Mouse (Mus musculus) cerebellum, adult 11 months (tissue): ENCODE data around the gene 1700122O11Rik.
A peak's percentile ranks its signal among the peaks of the same experiment; 100 is the strongest.

ENCODE experiments used
- DNase-seq: peaks from one replicate; pipeline ENCODE4 v3.0.0; 2022

The 1700122O11Rik gene

GRCm38 (mm10) chr17:48038193-48038592, at the start of gene 1700122O11Rik:
Gene 1700122O11Rik, minus strand, starts transcription at chr17:48038293.
- no peak for DNase-seq

GRCm38 (mm10) chr17:48080626-48081025, 42.5 kb upstream of the 1700122O11Rik start:
- no peak for DNase-seq

- DNase-seq, result no peak
Measured at GRCm38 (mm10) chr17:48067729-48068128, 29.6 kb upstream of the 1700122O11Rik start.

- no peak for DNase-seq
Measured at GRCm38 (mm10) chr17:48067083-48067614, 29.1 kb upstream of the 1700122O11Rik start.

- no peak for DNase-seq
Measured at GRCm38 (mm10) chr17:48065081-48065501, 27.0 kb upstream of the 1700122O11Rik start.

GRCm38 (mm10) chr17:48064196-48064843, 26.2 kb upstream of the 1700122O11Rik start:
- no peak for DNase-seq

GRCm38 (mm10) chr17:48057382-48057781, 19.3 kb upstream of the 1700122O11Rik start:
- DNase-seq, result no peak

GRCm38 (mm10) chr17:48055076-48055816, 17.2 kb upstream of the 1700122O11Rik start:
- no peak for DNase-seq

- DNase-seq, result no peak
Measured at GRCm38 (mm10) chr17:48053646-48054045, 15.6 kb upstream of the 1700122O11Rik start.

GRCm38 (mm10) chr17:48052338-48053067, 14.4 kb upstream of the 1700122O11Rik start:
- DNase-seq, result no peak

- DNase-seq, result no peak
Measured at GRCm38 (mm10) chr17:48051638-48052337, 13.7 kb upstream of the 1700122O11Rik start.

GRCm38 (mm10) chr17:48045631-48046030, 7.5 kb upstream of the 1700122O11Rik start:
- peak; percentile 15 for DNase-seq

- DNase-seq, result no peak
Measured at GRCm38 (mm10) chr17:48043154-48043880, 5.2 kb upstream of the 1700122O11Rik start.

GRCm38 (mm10) chr17:48041351-48042287, 3.5 kb upstream of the 1700122O11Rik start:
- DNase-seq, result peak; percentile 9

GRCm38 (mm10) chr17:48039232-48039866, 1.3 kb upstream of the 1700122O11Rik start:
- DNase-seq, result no peak

- no peak for DNase-seq
Measured at GRCm38 (mm10) chr17:48036921-48037320, 1.2 kb downstream of the 1700122O11Rik start.

GRCm38 (mm10) chr17:48031521-48032430, 6.3 kb downstream of the 1700122O11Rik start:
- DNase-seq, result no peak

GRCm38 (mm10) chr17:48029241-48029640, 8.9 kb downstream of the 1700122O11Rik start:
- DNase-seq, result no peak

GRCm38 (mm10) chr17:48028250-48028649, 9.8 kb downstream of the 1700122O11Rik start:
- no peak for DNase-seq
